Mouse (Mus musculus): ENCODE results near the gene Mrps9. TPM values are rescaled to one million over a fixed set of nuclear protein-coding genes. Genes with fewer than 3 reads are reported as not detected.
A peak's percentile ranks its signal among the peaks of the same experiment; 100 is the strongest.
"Not testable (repeated sequence)": the region's sequence is repeated elsewhere in the genome, so short reads cannot be mapped to it uniquely, and the experiment has no call there.

Gene Mrps9
- total RNA-seq (2021) = 10 to 100 TPM; 55.6 to 72.3 TPM
- long read RNA-seq, experiment 1, transcript Mrps9-201 (11 exons, 1,418 nt) = major isoform, 93 of 116 reads
- long read RNA-seq, experiment 1, partial matches to known transcripts = 5 of 116 reads
- long read RNA-seq, experiment 1, other reads (novel, unspliced or antisense) = 17 of 116 reads
- long read RNA-seq, experiment 2, transcript Mrps9-201 (11 exons, 1,418 nt) = major isoform, 26 of 30 reads
- long read RNA-seq, experiment 2, partial matches to known transcripts = 2 of 30 reads
- long read RNA-seq, experiment 2, other reads (novel, unspliced or antisense) = 2 of 30 reads

DNA sequence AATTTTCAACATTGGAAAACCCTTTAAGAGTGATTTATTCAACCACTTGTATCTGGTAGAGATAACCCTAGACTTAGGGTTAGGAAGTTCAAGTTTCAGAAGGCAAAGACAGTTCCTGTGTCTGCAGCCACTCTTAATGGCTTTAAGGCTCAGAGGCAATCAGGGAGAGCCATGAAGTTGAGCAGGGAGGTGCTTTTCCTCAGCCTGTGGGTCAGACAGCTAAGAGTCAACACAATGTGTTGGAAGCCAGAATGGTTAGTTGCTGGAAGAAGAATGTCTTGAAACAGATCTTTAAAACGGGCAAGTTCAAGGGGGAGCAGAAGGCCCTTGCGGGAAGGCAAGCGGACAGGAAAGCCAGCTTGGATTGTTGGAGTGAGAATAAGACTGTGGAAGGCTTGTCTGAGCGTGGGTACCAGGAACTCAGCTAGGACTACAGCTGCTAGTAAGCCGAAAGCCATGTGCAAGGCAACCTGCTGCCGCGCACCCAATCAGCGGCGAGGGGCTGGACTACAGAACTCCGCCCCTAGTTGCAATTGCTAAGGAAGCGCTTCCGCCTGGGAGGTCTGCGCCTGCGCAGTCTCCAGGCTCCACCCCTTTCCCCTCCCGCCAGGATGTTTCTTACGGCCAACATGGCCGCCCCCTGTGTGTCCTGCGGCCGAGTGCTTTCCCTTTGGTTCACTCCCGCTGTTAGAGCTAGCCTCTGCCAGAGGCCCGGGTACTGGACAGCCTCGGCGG lies at the start of gene Mrps9:
Gene Mrps9, plus strand, starts transcription at position 571 of the 735 bp plus-strand sequence.
- DNase-seq = peak; percentile 98

DNA sequence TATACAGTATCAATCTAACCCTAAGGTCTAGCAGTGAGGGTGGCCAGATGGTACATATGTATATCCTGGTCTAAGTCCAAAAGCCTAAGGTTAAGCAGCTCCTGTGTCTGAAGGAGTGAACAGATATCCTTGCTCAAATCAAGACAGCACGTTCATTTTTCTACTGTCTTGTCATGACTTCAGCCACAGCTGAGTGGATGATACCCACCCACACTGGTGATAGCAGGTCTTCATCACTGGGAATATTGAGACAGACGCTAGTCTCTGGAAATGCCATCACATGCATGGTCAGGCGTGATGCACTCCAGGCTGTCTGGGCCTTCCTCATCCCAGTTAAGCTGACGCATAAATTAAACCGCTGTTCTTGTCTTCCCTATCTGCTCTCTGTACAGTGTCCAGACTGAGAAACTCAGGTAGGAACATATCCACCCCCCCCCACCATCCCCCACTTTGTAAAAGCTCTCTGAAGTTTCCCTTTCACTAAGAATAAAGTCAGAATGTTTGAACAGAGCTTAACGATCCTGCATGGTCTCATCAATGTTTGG lies 37.7 kb upstream of the Mrps9 start:
- DNase-seq = no peak

DNA sequence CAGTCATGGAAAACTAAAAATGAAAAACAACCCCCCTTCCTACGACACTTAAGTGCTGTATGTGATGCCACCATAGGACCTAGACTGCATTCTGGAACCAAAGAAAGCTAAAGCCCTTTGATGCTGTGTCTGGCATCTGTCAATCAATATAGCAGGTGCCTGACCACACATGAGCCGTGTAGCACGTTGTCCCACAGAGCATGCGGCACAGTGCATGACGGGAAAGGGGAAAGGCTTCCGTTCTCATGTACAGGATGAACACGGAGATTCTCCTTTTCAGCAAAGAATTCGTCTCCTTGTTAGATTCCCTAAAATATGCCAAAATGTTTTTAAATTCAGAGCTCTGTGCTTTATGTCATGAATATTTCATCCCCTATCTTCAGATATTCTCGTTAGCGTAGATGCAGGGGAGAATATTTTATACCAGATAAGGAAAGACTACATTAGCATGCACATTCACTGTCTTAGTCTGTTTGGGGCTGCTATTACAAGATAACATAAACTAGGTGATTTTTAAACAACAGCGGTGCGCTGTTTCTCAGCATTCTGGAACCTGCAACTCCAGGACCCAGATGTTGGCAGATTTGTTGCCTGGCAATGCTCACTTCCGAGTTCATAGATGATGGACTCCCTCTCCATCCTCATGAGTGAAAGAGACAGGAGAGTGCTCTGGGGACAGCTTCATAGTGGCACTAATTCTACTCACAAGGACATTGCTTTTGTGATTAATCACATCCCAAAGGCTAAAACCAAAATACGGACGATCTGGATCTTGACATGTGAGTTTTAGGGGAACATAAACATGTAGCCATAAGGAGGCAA lies 36.0 kb upstream of the Mrps9 start:
- DNase-seq = no peak

DNA sequence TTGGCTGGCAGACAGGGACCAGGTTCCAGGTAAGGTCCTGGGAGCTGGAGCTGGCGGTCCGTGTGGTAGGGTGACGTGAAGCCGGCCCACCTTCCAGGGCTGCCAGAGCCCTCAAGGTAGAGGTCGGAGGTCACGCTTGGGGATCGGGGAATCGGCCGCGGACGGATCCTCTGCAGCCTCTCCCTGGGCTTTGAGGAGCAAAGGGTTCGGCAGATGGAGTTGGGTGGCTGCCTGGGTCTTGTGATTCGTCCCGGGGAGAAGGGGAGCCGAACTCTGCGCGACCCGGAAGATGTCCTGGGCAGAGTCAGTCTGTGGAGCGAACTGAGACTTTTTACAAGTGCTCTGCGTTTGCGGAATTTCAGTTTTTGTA lies 350 bp downstream of the Mrps9 start:
- DNase-seq = peak in 1 of 2 experiments; percentile 58

DNA sequence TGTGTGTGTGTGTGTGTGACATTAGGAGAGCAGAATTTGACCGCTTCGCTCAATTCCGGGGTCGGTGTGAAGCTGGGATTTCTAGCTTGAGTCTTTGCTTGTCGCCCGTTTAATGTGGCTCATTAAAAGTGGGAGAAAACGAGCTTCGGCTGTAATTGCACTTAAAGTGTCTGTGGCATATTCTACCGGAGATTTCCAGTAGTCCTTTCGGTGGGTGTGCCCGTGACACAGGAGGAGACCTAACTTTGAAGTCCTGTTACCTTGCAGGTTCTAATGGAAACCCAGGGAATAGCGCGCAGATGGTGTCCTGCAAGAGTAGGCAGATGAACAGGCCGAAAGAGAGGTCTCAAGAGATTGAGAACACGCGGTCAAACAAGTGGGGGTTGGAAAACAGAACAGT lies 777 bp downstream of the Mrps9 start:
- DNase-seq = no peak

DNA sequence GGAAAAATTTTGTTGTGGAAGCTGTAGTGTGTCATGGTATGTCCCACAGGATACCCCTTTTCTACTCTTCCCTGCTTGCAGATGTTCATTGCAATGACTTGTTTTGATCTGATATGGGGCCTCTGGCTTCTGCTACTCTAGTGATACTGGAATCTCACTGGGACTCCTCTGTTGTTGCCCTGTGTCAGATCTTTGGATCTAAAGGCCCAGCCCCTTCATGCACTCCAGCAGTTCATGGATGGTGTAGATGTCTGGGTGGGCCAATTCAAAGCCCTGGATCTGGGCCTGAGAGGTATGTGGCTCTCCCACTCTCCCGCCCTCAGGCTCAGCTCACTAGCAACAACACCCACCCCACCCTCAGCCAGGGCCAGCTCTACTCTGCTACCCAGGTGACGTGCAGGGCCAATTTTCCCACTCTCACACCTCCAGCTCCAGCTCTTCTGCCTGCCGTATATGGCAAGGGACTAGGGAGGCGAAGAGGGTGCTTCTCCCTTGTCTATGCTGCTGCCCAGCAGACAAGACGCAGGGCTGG lies 13.8 kb downstream of the Mrps9 start:
- DNase-seq = no peak

DNA sequence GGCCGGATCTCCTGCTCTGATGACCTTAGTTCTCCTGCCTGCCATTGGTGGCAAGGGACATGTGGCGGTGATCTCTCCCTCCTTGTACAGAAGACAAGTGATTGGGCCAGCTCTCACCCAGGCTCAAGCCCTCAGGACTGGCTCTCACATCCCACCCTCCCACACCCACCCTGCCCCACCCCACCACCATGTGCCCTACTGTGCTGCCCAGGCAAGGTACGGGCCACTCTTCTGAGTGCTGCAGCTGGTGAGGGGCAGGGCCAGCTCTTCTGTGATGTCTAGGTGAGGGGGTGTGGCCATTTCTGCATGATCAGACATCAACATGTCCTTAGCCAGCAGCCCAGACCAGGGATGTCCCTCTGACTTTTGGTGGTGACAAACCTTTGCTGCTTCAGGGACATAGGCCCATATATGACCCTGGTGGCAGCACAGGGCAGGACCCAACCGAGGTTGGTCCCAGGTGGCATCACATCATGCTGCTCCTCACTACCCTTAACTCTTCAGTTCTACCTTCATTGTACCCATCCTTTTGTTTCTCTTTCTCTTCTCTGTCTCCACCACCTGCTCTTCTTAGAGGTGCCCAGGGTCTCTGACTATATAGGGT lies 14.4 kb downstream of the Mrps9 start:
- no peak for DNase-seq

DNA sequence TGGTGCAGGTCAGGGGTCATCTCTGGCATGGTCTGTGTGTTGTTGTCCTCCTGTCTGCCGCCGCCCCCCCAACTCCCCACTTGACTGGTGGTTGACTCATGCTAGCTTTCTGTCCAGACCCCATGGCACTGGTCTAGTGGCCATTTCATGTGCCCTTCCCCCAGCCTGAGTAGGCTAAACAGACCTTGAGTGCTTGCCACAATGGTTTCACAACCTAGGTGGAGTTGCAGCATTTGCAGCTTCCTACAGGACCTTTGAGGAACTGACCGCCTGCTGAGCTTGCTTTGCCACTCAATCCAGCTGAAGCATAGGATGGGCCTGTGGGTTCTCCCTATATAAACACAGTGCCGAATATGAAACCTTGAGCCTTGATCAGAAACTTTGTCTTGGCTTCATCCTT lies 15.0 kb downstream of the Mrps9 start:
- DNase-seq = peak; percentile 42 to 71

DNA sequence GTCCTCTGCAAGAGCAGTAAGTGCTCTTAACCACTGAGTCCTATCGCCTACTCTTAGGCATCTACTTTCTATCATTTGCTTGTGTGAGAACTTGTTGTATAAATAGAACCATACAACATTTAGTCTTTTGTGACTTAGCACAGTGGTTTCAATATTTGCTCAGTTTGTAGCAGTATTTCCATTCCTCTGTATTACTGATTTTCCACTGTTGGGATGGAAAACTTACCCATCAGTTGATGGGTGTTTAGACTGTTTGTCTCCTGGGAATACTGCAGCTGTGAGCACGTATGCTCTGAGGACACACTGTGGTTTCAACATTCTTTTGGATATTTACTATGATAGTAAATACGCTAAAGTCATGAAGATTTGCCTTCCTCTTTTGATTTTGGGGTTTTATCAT lies 16.2 kb downstream of the Mrps9 start:
- no peak for DNase-seq

DNA sequence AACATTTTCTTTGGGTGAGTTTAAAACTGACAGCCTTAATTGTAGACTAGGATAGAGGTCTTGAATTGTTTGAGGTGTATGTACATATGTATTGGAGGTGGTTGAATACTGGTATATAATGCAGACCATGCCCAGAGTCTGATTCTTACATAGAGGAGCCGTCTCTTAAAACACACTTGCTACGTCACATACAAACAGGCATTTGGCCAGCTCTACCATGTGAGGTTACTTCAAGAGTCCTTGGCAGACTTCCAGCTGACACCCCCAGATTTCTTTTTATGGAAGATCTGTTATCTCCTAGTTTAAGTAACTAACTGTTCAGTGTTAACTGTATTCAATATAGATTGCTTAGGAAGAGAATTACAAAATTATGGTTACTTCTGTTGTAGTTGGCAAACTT lies 23.1 kb downstream of the Mrps9 start:
- no peak for DNase-seq

DNA sequence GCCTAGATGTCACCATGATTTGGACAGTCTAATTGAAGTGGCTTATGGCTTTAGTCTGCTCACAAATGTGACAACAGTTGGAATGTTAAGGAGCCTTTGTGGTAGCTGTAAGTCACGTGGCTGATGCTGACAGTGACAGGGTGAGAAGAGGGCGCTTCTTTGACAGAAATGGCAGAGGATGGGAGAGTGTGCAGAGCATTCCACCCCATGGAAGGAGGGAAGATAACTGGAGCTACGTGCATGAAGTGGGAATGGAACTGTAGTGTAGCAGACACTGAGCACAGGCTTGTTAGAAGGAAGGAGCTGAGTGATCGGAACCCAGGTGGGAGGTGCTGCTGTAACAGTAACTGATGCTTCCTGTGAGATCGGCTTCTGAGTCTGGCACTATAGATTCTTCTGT lies 24.2 kb downstream of the Mrps9 start:
- no peak for DNase-seq

DNA sequence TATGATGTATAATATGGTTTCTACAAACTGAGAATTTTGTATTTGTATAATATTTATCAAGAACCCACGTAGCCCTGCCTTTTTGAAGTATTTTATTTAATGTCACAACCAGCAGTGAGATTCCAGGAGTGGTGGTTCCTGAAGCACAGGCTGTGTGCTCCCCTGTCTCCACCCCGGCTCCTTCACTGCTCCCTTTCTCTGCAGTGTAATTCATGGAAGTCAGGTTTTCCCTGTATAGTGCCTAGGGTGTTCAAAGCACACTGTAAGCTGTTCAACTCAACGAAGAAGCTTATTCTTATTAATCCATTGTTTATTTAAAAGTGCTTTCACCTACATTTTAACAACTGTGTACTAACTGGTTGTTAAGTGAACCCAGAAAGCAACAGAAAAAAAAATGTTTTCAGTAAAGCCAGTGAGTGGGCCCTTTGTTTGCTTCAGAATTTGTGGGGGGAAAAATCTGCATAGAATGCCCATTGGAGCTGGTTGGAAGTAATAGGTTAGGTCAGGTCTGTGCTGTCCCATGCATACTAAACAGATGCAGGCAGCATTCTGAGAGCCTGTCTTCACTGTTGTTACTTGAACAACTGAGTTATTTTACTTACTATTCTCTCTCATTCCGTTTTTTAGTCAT lies 25.5 kb downstream of the Mrps9 start:
- DNase-seq = no peak

DNA sequence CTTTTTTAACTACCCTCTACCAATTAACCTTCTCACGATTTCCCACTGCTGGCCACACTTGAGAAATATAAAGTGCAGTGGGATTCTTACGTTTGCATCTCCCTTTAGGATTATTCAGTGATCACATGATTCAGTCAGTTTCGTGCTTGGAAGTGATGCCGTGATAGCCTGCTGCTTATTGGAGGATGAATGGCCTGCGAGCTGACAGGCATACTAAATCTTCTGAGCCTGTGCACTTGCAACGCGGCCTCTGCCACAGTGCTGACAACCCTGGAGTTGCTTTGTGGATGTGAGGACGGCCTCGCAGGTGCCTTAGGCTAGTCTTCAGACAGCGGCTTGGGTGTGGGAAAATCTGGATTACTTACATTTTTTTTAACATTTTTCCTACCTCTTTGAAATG lies 26.2 kb downstream of the Mrps9 start:
- DNase-seq = no peak

DNA sequence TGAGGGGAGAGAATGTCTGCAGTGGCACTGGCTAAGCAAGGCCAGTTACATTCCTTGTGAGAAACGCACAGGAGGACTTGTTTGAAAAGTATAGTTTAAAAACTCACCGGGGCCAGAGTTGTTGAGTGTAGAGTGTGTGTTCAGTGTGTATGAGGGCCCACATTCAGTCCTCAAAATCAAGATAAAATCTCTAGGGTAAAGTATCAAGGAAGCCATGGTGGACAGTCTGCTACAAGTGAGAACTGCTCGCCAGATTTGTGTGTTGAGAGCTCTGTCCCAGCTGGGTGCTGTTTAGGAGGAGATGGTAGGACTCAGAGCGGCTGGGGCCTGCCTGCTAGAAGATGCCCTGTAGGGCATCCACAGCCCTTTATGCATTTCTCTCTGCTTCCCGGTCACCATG lies 27.8 kb downstream of the Mrps9 start:
- no peak for DNase-seq

DNA sequence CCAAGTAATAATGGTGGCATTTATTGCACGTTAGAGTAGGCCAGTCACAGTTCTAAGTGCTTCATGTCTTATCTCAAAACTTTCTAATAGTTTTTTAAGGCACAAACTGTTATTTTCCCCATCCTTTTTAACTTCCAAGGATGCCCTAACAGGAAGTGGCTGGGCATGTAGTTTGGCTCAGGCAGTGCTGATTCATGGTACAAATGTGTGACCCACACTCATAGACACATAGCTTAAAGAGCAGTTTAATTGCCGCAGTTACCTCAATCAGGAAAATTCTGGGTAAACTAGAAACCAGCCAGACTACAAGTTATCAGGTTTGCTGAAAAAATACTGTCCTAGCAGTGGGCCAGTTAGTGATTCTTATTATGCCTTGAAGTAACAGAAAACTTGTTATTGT lies 31.2 kb downstream of the Mrps9 start:
- DNase-seq = no peak

DNA sequence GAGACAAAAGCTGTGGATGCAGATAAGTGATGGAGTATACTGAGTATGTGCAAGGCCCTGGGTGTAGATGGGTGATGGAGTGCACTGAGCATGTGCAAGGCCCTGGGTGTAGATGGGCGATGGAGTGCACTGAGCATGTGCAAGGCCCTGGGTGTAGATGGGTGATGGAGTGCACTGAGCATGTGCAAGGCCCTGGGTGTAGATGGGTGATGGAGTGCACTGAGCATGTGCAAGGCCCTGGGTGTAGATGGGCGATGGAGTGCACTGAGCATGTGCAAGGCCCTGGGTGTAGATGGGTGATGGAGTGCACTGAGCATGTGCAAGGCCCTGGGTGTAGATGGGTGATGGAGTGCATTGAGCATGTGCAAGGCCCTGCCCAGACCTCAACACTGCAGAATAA lies 32.4 kb downstream of the Mrps9 start:
- not testable (repeated sequence) for DNase-seq

DNA sequence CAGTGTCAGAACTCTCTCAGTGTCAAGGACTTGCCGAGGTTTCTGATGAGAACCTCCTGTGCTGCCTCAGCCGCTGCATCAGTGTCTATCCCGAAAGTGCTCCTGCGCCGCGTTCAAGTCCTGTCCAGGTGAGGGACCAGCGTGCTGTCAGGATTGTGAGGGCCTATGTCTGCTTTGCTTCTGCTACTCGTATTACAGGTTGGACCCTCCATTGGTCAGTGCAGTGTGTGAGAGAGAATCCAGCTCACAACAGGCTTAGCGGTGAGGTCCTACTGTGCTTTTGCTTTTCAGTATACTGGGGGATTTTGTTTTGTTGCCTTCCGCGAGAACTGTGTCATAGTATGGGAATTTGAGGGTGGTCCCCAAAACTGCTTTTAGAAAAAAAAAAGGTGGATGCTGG lies 36.8 kb downstream of the Mrps9 start:
- DNase-seq = no peak

DNA sequence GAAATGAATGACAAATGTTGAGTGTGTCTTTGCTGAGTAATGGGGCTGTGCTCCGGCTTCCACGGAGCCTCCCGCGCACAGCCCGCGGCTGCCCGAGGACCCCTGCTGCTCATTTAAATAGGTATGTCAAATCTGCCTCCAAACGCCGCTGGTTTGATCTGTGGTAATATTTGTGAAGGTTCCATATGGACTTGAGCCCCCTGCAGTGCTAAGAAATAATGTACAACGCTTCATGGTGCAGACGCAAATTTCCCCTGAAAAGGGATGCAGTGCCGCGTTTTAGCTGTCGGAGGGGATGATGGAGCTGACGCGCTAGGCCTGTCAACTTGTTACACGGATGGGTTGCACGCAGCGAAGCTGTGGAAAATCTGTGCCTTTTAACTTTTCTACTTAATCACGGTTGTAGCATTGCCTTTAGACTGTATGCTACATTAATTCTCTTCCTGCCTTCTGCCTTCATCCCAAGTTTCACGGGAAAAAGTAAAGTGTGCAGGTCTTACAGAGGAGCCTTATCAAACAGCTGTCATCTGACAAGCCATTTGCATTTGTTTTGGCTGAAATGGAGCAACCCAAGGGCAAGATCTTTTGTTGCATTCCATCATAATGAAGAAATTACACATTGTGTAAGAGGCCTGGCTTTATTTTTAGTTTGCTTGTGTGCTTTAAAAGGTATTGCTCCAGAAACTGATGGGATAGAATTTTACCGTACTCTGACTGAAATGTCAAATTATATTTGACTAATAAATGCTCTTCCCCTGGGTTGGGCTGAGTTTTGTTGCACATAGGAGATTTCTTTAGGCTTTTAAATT lies 37.7 kb downstream of the Mrps9 start:
- peak; percentile 34 to 58 for DNase-seq

DNA sequence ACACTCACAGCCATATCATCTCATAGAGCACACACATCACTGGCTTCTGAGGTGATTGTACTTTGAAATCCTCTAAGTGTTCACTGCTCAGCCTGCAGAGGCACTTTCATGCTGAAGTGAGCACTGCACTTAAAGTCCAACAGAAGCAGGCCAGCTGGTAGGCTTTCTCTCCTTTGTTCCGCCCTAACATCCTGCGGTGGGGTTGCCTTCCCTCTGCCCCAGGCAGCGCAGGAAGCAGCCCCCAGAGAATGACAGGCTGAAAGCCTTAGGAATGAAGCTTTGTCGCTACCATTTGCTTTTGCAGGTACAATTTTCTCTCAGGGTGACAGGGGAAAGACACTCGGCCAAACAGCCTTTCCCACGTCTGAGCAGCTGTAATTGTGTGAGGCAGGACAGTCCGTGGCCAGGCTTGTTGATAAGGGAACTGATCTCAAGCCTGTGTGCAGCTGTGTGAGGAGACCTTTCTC lies 38.4 kb downstream of the Mrps9 start:
- no peak for DNase-seq

DNA sequence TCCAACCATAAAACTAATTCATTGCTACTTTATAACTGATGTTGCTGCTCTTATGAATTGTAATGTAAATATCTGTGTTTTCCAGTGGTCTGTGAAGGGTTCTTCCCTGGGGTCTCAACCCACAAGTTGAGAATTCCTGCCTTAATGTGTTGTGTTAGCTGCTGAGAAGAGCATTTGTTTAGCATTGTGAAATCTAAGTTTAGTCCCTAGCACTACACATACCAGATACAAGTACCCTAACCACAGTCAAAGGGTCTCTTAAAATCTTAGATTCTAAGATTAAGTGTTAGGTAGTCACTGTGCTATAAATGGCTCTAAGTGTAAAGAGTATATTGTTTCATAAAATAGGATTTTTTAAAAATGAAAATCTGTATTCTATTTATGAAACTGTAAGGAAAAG lies 43.7 kb downstream of the Mrps9 start:
- DNase-seq = no peak

DNA sequence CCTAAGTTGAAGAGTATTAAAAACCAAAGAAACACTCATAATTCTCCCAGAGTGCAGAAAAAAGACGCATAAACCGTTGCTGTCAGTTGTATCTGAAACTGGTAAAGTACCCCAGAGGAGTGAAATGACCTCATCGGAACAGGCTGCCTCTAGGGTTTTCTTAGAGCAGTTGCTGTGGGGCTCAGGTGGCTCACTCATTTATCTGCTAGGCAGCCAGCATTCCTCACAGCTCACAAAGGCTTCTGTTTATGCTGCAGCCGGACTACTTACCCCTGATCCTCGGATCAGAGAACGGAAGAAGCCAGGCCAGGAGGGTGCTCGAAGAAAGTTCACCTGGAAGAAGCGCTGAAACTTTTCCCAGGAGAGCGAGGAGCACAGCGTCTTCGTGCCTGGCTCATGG lies 54.1 kb downstream of the Mrps9 start:
- DNase-seq = no peak
